Mouse (Mus musculus): ENCODE results near the gene Ncr1.
"Not testable (repeated sequence)": the region's sequence is repeated elsewhere in the genome, so short reads cannot be mapped to it uniquely, and the experiment has no call there.

Ncr1 gene

GRCm38 (mm10) chr7:4337509-4337908 lies at the start of gene Ncr1:
Ncr1 (plus strand) TSS chr7:4337724.
- no peak for DNase-seq

- DNase-seq: no peak
Measured at GRCm38 (mm10) chr7:4292638-4293037, 44.9 kb upstream of the Ncr1 start.

GRCm38 (mm10) chr7:4297189-4297588 lies 40.3 kb upstream of the Ncr1 start:
- DNase-seq: no peak

GRCm38 (mm10) chr7:4300166-4300565 lies 37.4 kb upstream of the Ncr1 start:
- no peak for DNase-seq

GRCm38 (mm10) chr7:4303457-4303856 lies 34.1 kb upstream of the Ncr1 start:
- no peak for DNase-seq

GRCm38 (mm10) chr7:4313109-4313508 lies 24.4 kb upstream of the Ncr1 start:
- not testable (repeated sequence) for DNase-seq

- DNase-seq: not testable (repeated sequence)
Measured at GRCm38 (mm10) chr7:4313531-4313930, 24.0 kb upstream of the Ncr1 start.

GRCm38 (mm10) chr7:4323301-4323700 lies 14.2 kb upstream of the Ncr1 start:
- DNase-seq: no peak

- DNase-seq: no peak
Measured at GRCm38 (mm10) chr7:4373521-4373920, 36.0 kb downstream of the Ncr1 start.

All from kidney, adult 11 months (tissue).